Mouse (Mus musculus) cerebellum, adult 2 months (tissue): ENCODE measurements around the gene Mfsd10.

Experiments used
- CTCF ChIP-seq: fragments of 200-500 bp; IDR thresholded peaks from 2 replicates; pipeline ENCODE4 v1.5.1; 2011; ENCODE audit warnings: low read depth, mild to moderate bottlenecking, control low read depth, low read length, moderate library complexity, borderline replicate concordance; ENCODE audit not compliant: insufficient read depth
- POLR2A ChIP-seq: fragments of 200-500 bp; IDR thresholded peaks from 2 replicates; pipeline ENCODE4 v1.6.1; 2011; ENCODE audit warnings: low read length, control low read depth, borderline replicate concordance; ENCODE audit not compliant: insufficient read depth

DNA sequence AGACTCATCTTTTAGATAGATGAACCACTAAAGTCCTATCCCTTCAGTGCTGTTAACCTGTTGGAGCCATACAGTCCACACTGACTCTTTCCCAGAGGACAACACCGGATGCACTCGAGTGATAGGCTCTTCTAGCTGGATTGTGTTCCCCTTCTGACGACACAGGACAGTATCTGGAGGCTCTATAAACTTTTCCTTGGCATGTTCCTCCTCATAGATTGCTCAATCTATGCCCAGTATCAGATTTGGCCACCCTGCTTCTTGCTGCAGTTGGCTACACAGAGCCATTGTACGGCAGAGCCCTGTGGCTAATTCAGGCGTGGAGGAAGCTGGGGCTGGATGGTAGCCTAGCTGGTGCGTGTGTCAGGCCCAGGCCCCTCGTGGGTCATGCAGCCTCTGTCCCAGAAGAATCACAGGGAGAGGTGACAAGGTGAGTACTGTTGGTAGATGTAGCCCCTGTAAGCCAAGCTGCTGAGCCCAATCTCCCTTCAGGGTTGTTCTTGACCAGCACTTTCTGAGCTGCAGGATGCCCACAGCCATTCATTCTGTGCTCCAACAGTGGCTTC, 662 bp upstream of the Mfsd10 start:
- TF ChIP-seq POLR2A = no peak
- TF ChIP-seq CTCF = no peak
